Comparison of ENCODE assay signal across 9 mouse cellular contexts in genomic region chr11:120783426-120784063, GRCm38 (mm10). TPM values are rescaled to one million over a fixed set of nuclear protein-coding genes. Genes with fewer than 3 reads are reported as not detected.
DNase-seq lines count a peak whose midpoint lies in the region; ATAC-seq and TF ChIP-seq lines count a peak whose summit lies in the region.
"Had no signal": no experiment of that assay in that cellular context is flagged by ENCODE, and none has a peak within 500 bp of the region (broad histone marks: within the 10 kb centered on the region; RNA-seq: fewer than 3 reads in every experiment).

No protein-coding gene starts in this region.

- H3K27me3 ChIP-seq in heart, embryonic 10.5 days (ENCODE audit: insufficient read depth, poor library complexity, severe bottlenecking), result peaks cover 17% of the 10 kb centered on the region
- H3K27me3 ChIP-seq in ES-Bruce4 (ENCODE audit: control insufficient read depth, insufficient read depth, low read length, poor library complexity, severe bottlenecking), result no peaks in the 10 kb centered on the region
- H3K27me3 ChIP-seq in forebrain, embryonic 10.5 days (ENCODE audit: poor library complexity, severe bottlenecking), result peaks cover 14% of the 10 kb centered on the region
- H3K27me3 ChIP-seq in limb, embryonic 12.5 days, result no peaks in the 10 kb centered on the region
- H3K27me3 ChIP-seq: Patski had no signal

- 2% methylated on average over 42 of the region's 42 CpGs for WGBS in heart, embryonic 10.5 days
- WGBS in forebrain, embryonic 10.5 days, result 2% methylated on average over 42 of the region's 42 CpGs
- 3% methylated on average over 42 of the region's 42 CpGs for WGBS in limb, embryonic 12.5 days
- WGBS in olfactory bulb, adult 2 months, result 1% methylated on average over 42 of the region's 42 CpGs

- H3K27ac ChIP-seq in heart, embryonic 10.5 days, result peak overlapping the region; percentile 91
- no peak overlapping the region for H3K27ac ChIP-seq in ES-Bruce4 (ENCODE audit: insufficient read depth, low read length)
- H3K27ac ChIP-seq in forebrain, embryonic 10.5 days, result peak overlapping the region; percentile 89
- H3K27ac ChIP-seq in limb, embryonic 12.5 days, result peak overlapping the region; percentile 85; the same call in 1 of the 2 replicates
- peak overlapping the region; percentile 21; the same call in 1 of the 2 replicates for H3K27ac ChIP-seq in olfactory bulb, adult 2 months (ENCODE audit: insufficient read depth, low read depth, low read length)

- DNase-seq in heart, embryonic 10.5 days (ENCODE audit: low spot score), result no peak
- DNase-seq in heart, adult 9 months (ENCODE audit: low spot score in 2 of 2), result no peak
- DNase-seq in forebrain, embryonic 10.5 days (ENCODE audit: extremely low spot score, low spot score), result no peak
- DNase-seq in thymus, postnatal 14 days, result no peak

- peaks cover 46% of the 10 kb centered on the region for H3K36me3 ChIP-seq in heart, embryonic 10.5 days
- H3K36me3 ChIP-seq in ES-Bruce4 (ENCODE audit: control insufficient read depth, insufficient read depth, low read length, poor library complexity, severe bottlenecking), result peaks cover 20% of the 10 kb centered on the region
- peaks cover 62% of the 10 kb centered on the region for H3K36me3 ChIP-seq in forebrain, embryonic 10.5 days (replicated peaks)
- H3K36me3 ChIP-seq in limb, embryonic 12.5 days, result peaks cover 52% of the 10 kb centered on the region

- TF ChIP-seq CTCF in ES-Bruce4 (IDR thresholded peaks at IDR 0.05; ENCODE audit: low read depth, low read length), result no peak
- no peak for TF ChIP-seq CTCF in olfactory bulb, adult 2 months (IDR thresholded peaks at IDR 0.05; ENCODE audit: insufficient read depth, low read depth, low read length)

- no peak for TF ChIP-seq EP300 in ES-Bruce4 (IDR thresholded peaks at IDR 0.05; ENCODE audit: insufficient read depth, low read depth, low read length)

- peak overlapping the region; percentile 95 for H3K4me2 ChIP-seq in limb, embryonic 12.5 days

- H3K4me3 ChIP-seq in heart, embryonic 10.5 days, result peak overlapping the region; percentile 94
- peak overlapping the region; percentile 58 for H3K4me3 ChIP-seq in ES-Bruce4 (ENCODE audit: low read depth, low read length)
- peak overlapping the region; percentile 99 for H3K4me3 ChIP-seq in forebrain, embryonic 10.5 days
- peak overlapping the region; percentile 99 for H3K4me3 ChIP-seq in limb, embryonic 12.5 days (replicated peaks)
- H3K4me3 ChIP-seq in olfactory bulb, adult 2 months (ENCODE audit: insufficient read depth, low read depth, low read length), result peak overlapping the region; percentile 97

- no peaks in the 10 kb centered on the region for H3K9me3 ChIP-seq in heart, embryonic 10.5 days
- H3K9me3 ChIP-seq in ES-Bruce4 (replicated peaks; ENCODE audit: control insufficient read depth, insufficient read depth, low read length, poor library complexity, severe bottlenecking), result no peaks in the 10 kb centered on the region
- no peaks in the 10 kb centered on the region for H3K9me3 ChIP-seq in forebrain, embryonic 10.5 days
- no peaks in the 10 kb centered on the region for H3K9me3 ChIP-seq in limb, embryonic 12.5 days

- 0 out of 2 replicates have a peak, but pooled peaks have one; percentile 27 for ATAC-seq in limb, embryonic 12.5 days (ENCODE audit: insufficient number of reproducible peaks, insufficient read depth, low FRiP score, low TSS enrichment, low read depth)
- no peak for ATAC-seq in monocyte, adult 5-6 weeks (replicated peaks; ENCODE audit: insufficient number of reproducible peaks, low FRiP score, low TSS enrichment, poor library complexity, severe bottlenecking)

- TF ChIP-seq POLR2A in ES-Bruce4 (IDR thresholded peaks at IDR 0.05; ENCODE audit: insufficient read depth, low read length), result no peak
- no peak for TF ChIP-seq POLR2A in olfactory bulb, adult 2 months (IDR thresholded peaks at IDR 0.05; ENCODE audit: insufficient read depth, low read depth, low read length)

- peak overlapping the region; percentile 89 for H3K9ac ChIP-seq in ES-Bruce4 (ENCODE audit: low read depth, poor library complexity, severe bottlenecking)
- H3K9ac ChIP-seq in limb, embryonic 12.5 days (replicated peaks), result peak overlapping the region; percentile 89

- peaks cover 25% of the 10 kb centered on the region for H3K4me1 ChIP-seq in heart, embryonic 10.5 days
- H3K4me1 ChIP-seq in ES-Bruce4 (ENCODE audit: control insufficient read depth, insufficient read depth, low read length), result peaks cover 8% of the 10 kb centered on the region
- H3K4me1 ChIP-seq in forebrain, embryonic 10.5 days, result peaks cover 31% of the 10 kb centered on the region
- H3K4me1 ChIP-seq in limb, embryonic 12.5 days (replicated peaks), result peaks cover 20% of the 10 kb centered on the region
- H3K4me1 ChIP-seq in olfactory bulb, adult 2 months (ENCODE audit: control insufficient read depth, insufficient read depth, low read length), result peaks cover 28% of the 10 kb centered on the region

RNA-seq across cellular contexts. Expression of gene Rfng, which starts 0.5 kb away (rescaled TPM):
- polyA plus RNA-seq in heart, embryonic 10.5 days (2016; fragmentation: Nextera tagmentation; extraction: Ambion mirVana), result 28.4 and 30.4 TPM in 2 replicates
- polyA plus RNA-seq in ES-Bruce4 (2011; ENCODE audit: insufficient read depth, insufficient read length, low read depth, missing spikeins), result 8.9 and 9.3 TPM in 2 replicates
- 39.1 and 43.3 TPM in 2 replicates for polyA plus RNA-seq in forebrain, embryonic 10.5 days (2016; fragmentation: Nextera tagmentation; extraction: Ambion mirVana)
- polyA plus RNA-seq in limb, embryonic 12.5 days (2016; fragmentation: Nextera tagmentation; extraction: Ambion mirVana), result 36.2 and 42.1 TPM in 2 replicates
- polyA plus RNA-seq in olfactory bulb, adult 2 months (2012; ENCODE audit: insufficient read depth, insufficient read length, low replicate concordance, missing spikeins), result not detected in 2 replicates
- total RNA-seq in monocyte, adult 5-6 weeks (2017), result 1.0 to 3.9 TPM (median 1.2 TPM) in 3 replicates

RNA-seq across cellular contexts. Expression of gene Gps1, which starts 0.5 kb away (rescaled TPM):
- 184 and 208 TPM in 2 replicates for polyA plus RNA-seq in heart, embryonic 10.5 days (2016; fragmentation: Nextera tagmentation; extraction: Ambion mirVana)
- 92.0 and 95.2 TPM in 2 replicates for polyA plus RNA-seq in ES-Bruce4 (2011; ENCODE audit: insufficient read depth, insufficient read length, low read depth, missing spikeins)
- 281 and 283 TPM in 2 replicates for polyA plus RNA-seq in forebrain, embryonic 10.5 days (2016; fragmentation: Nextera tagmentation; extraction: Ambion mirVana)
- 233 and 242 TPM in 2 replicates for polyA plus RNA-seq in limb, embryonic 12.5 days (2016; fragmentation: Nextera tagmentation; extraction: Ambion mirVana)
- polyA plus RNA-seq in olfactory bulb, adult 2 months (2012; ENCODE audit: insufficient read depth, insufficient read length, low replicate concordance, missing spikeins), result not detected in 2 replicates
- 55.0 to 59.6 TPM (median 55.7 TPM) in 3 replicates for total RNA-seq in monocyte, adult 5-6 weeks (2017)

RNA-seq across cellular contexts. Expression of gene Dus1l, which starts 12.7 kb away (rescaled TPM):
- polyA plus RNA-seq in heart, embryonic 10.5 days (2016; fragmentation: Nextera tagmentation; extraction: Ambion mirVana), result 70.5 and 88.8 TPM in 2 replicates
- 56.7 and 66.9 TPM in 2 replicates for polyA plus RNA-seq in ES-Bruce4 (2011; ENCODE audit: insufficient read depth, insufficient read length, low read depth, missing spikeins)
- polyA plus RNA-seq in forebrain, embryonic 10.5 days (2016; fragmentation: Nextera tagmentation; extraction: Ambion mirVana), result 110 and 111 TPM in 2 replicates
- polyA plus RNA-seq in limb, embryonic 12.5 days (2016; fragmentation: Nextera tagmentation; extraction: Ambion mirVana), result 73.4 and 77.6 TPM in 2 replicates
- polyA plus RNA-seq in olfactory bulb, adult 2 months (2012; ENCODE audit: insufficient read depth, insufficient read length, low replicate concordance, missing spikeins), result not detected in 2 replicates
- total RNA-seq in monocyte, adult 5-6 weeks (2017), result 25.1 to 42.4 TPM (median 31.8 TPM) in 3 replicates

RNA-seq across cellular contexts. Expression of gene Hmga1b, which starts 21.0 kb away (rescaled TPM):
- polyA plus RNA-seq in heart, embryonic 10.5 days (2016; fragmentation: Nextera tagmentation; extraction: Ambion mirVana), result 6.4 and 7.7 TPM in 2 replicates
- 56.2 and 85.9 TPM in 2 replicates for polyA plus RNA-seq in ES-Bruce4 (2011; ENCODE audit: insufficient read depth, insufficient read length, low read depth, missing spikeins)
- 12.3 and 14.2 TPM in 2 replicates for polyA plus RNA-seq in forebrain, embryonic 10.5 days (2016; fragmentation: Nextera tagmentation; extraction: Ambion mirVana)
- polyA plus RNA-seq in limb, embryonic 12.5 days (2016; fragmentation: Nextera tagmentation; extraction: Ambion mirVana), result 6.4 and 8.4 TPM in 2 replicates
- not detected in 2 replicates for polyA plus RNA-seq in olfactory bulb, adult 2 months (2012; ENCODE audit: insufficient read depth, insufficient read length, low replicate concordance, missing spikeins)
- 2.3 to 66.8 TPM (median 12.5 TPM) in 3 replicates for total RNA-seq in monocyte, adult 5-6 weeks (2017)

RNA-seq across cellular contexts. Expression of gene Fasn, which starts 40.8 kb away (rescaled TPM):
- 55.2 and 74.9 TPM in 2 replicates for polyA plus RNA-seq in heart, embryonic 10.5 days (2016; fragmentation: Nextera tagmentation; extraction: Ambion mirVana)
- 114 and 127 TPM in 2 replicates for polyA plus RNA-seq in ES-Bruce4 (2011; ENCODE audit: insufficient read depth, insufficient read length, low read depth, missing spikeins)
- 134 and 144 TPM in 2 replicates for polyA plus RNA-seq in forebrain, embryonic 10.5 days (2016; fragmentation: Nextera tagmentation; extraction: Ambion mirVana)
- 70.3 and 79.1 TPM in 2 replicates for polyA plus RNA-seq in limb, embryonic 12.5 days (2016; fragmentation: Nextera tagmentation; extraction: Ambion mirVana)
- not detected in 2 replicates for polyA plus RNA-seq in olfactory bulb, adult 2 months (2012; ENCODE audit: insufficient read depth, insufficient read length, low replicate concordance, missing spikeins)
- 13.2 to 26.4 TPM (median 13.5 TPM) in 3 replicates for total RNA-seq in monocyte, adult 5-6 weeks (2017)

Comparison
In these comparisons a context has a peak if more than half of its experiments do, and no peak if none do; other contexts are left out.
1. RNA of gene Dus1l, which starts 12.7 kb away (polyA plus RNA-seq): 110 to 111 TPM in forebrain, embryonic 10.5 days, 70.5 to 88.8 TPM in heart, embryonic 10.5 days, 73.4 to 77.6 TPM in limb, embryonic 12.5 days and 56.7 to 66.9 TPM in ES-Bruce4; not detected in olfactory bulb, adult 2 months; every median in the first group is over 10 times any median in the second.
2. Peak in every context shown above with its lines, with median percentiles within 50 percentile points of each other: H3K4me3 ChIP-seq.